Mouse (Mus musculus) heart, adult 8-10 months (tissue): ENCODE data around the gene Zfp385b. TPM values are rescaled to one million over a fixed set of nuclear protein-coding genes. Genes with fewer than 3 reads are reported as not detected.

Experiments
- DNase-seq: peaks from one replicate; pipeline ENCODE4 v3.0.0; 2022; ENCODE audit warnings: low spot score
- total RNA-seq, 4 experiments: library from RNA; stranded (reverse); gene quantifications; 2 replicates each; pipeline ENCODE4 v1.2.4; 2022

The Zfp385b gene
- total RNA-seq, 4 experiments from 2014 or later, result 8.2 to 13.8 (median 12.1) TPM

DNA sequence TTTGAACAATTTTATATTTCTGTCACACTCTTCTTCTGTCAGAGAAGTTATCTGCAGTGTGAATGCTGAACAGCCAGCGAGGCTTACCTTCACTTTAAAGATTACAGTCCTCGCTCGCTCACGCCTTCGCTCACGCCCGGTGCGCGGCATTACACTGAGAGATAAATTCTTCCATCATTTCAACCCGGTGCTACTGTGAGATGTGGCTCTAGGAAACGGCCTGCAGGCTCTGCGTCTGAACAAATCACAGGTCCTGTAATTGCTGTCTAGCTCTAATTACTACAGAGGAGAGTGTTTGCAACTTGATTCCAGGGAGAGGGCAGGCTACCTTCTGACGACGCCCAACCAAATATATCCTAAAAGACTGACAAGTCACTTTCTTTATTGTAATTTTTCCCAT, 300.1 kb downstream of the Zfp385b start:
- DNase-seq, result no peak

DNA sequence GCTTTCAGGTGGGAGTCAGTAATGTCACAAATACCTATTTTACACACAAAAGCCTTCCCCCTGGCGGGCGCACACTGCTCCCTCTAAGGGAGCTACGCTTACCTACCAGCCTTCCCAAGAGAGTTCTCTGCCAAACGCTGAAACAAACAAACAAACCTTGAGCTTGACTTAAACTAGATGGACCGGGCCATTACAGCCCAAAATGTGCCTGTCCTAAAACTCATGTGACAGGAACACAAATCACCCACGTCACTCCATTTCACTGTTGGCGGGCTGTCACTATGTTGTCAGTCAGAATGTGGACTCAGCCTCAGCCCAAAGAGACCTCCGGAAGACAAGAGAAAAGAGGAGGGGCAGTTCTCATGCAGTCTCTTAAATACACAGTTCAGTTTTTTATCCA, 300.7 kb downstream of the Zfp385b start:
- DNase-seq, result no peak

DNA sequence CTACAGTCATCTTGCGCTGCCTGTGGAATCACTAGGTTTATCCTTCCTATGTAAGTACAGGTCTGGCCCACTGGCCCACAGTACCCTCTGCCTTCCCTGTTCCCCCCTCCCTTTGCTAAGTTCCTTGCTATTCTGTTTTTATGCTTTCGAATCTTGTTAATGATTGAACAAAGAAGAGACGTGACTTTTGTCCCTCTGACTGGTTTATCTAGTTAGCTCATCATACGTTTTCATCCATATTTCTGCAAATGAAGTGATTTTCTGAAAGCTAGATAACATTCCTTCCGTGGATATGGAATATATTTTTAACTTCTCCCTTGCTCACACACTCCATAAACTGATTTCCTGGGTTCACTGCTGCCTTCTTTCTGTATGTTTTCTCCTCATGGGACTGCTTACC, 302.8 kb downstream of the Zfp385b start:
- DNase-seq, result no peak

DNA sequence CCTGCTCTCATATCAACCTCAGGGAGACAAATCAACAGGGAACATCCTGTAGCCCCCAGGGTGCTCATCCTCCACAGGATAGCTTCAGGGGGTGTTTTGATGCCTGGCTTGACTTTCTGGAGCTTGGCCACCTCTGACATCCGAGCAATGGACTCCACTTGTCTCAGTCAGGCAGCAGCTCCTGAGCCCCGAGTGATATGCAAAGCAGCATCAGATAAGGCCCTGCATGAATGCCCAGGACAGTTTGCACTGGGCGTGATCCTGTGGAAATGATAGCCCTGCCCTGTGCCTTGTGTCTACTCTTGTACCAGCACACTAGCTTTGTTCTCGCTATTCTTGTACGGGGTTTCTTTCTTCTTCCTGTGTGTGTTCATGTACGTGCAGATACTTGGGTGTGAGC, 303.8 kb downstream of the Zfp385b start:
- DNase-seq, result no peak

DNA sequence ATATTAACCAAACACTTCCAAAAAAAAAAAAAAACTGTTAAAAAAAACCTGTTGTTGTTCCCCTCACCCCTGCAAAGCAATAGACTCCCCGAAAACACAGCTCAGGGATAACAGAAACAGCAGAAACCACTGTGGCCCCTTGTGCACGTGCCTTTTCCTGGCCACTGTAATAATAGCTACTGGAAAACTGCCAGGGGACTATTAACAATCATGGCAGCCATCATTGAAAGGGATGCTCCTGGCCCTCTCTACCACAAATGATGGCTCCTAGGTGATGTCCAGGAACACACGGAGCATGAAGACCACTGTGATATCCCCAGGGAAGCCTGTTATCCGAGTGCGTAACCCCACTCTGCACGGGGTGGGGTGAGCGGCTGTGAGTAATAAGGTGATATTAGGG, 304.4 kb downstream of the Zfp385b start:
- DNase-seq, result no peak

DNA sequence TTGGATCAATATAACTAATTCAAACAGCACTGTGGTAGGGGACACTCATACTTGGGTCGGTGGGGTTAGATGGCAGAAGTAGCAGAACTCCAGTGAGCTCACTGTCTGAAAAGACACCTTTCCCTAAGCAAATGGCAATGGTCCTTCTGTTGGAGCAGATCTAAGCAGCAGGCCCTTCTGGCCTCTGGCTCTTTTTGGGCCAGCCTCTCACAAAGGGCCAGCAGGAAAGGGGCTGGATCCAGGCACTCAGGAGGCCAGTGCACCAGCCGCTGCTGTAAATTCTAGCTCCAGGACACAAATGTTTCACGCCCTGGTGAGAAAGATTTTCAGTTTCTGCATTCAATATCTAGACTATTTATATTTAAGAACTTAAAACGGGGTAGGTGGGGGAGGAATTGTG, 305.0 kb downstream of the Zfp385b start:
- DNase-seq, result no peak

DNA sequence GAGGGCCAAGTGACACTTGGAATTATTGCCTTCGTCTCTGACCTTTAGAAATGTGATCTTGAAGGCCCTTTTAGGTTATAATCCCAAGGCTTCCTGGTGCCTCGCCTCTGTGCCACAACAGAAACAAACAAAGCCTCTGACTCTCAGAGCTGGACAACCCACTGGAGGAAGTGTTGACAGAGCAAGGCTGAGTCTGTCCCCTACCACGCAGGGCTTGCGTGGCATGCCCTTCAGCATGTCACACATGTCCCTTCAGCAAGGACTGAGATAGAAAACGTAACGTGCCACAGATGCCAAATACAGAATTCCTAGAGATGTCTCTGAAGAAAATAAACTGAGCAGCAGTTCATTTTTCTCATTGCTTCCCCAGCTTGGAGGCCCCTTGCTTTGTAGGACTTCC, 310.7 kb downstream of the Zfp385b start:
- no peak for DNase-seq

DNA sequence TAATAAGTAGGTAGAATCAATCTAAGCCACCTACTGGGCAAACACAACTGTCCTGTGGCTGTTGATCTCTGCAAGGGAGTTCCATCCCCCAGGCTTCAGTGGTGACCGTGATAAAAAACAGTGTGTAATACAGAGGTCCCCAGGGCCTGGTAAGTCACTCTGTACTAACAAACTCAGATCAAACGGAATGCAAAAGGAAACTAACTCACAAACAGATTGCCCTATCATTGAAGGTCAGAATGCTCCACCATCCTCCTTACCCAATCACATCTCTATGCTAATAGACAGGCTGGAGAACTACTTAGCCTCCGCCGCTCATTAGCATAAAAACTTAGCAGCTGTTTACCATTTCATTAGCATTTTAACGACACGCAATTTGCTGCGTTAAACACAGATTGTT, 313.1 kb downstream of the Zfp385b start:
- no peak for DNase-seq

DNA sequence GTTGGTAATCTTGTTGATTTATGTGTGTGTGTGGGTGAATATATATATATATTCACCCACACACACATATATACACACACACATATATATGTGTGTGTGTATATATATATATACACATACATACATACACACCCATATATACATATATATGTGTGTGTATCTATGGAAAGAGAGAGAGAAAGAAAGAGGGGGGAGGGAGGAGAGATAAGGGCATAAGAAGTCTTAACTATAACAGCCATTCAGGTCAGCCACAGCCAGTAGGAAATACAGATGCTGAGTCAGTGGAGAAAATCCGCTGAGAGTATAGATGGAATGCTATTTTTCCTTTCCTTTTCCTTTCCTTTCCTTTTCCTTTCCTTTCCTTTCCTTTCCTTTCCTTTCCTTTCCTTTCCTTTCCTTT, 313.8 kb downstream of the Zfp385b start:
- DNase-seq, result no peak

DNA sequence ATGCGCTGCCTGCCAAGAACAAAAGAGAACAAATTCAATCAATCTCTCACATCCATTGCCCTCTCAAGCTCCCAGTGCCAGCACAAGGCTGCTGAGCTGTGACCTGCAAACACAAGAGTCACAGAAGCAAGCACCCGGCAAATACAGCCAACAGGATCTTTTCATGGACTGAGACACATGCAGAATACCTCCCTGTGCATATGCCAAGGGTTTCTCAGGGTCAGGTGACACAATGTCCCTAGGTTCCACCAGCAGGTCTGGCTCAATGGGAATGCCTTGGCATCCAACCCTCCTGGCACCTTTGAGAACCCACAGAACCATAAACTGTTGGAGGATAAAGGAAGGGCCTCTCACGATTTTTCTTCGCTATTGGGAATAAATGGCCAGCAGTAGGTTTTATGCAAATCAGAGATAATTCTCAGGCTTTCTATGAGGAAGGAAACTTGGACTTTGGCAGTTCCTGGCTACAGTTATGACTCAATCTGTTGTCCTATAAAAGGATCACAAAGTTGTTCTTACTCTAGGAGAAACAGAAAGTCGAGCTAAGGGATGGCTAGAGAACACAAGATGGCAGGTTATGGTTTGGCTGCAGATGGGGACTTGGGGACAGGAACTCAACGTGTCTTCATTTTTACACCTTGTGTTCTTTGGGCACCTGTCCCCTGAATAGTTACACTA, 315.6 kb downstream of the Zfp385b start:
- no peak for DNase-seq

DNA sequence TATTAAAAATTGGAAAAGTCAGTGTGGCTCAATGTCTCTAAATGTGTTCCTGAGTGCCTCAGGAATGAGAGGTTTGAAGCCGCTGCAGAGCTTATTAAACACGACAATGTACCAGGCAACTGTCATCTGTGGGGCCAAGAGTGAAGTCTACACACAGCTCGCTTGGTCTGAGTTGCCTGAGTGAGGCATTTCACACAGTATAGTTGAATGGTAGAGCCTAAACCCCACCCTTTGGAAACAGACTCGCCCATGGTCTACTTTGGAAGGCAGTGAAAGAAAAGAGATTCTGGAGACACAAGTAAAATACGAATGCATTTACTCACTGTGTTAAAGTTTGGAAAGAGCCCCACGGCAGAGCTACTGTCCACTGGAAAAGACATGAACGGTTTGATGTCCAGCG, 316.2 kb downstream of the Zfp385b start:
- no peak for DNase-seq

DNA sequence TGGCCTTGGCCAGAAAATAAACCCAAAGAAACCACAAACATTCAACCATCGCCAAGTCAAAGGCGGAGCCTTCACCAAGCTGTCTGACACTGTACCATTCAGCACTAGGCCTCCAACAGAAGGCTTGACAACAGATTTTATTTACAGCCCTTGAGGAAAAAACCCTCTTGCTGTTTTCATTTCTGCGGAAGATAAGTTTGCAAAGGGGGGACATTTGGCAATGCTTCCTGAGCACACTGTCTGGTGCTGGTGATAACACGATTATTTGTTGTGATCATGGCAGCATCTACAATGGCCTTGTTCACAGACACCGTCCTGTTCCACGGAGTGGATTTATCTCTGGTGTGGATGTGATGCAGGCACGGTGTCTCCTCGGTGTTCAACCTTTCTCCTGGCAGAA, 317.0 kb downstream of the Zfp385b start:
- no peak for DNase-seq

DNA sequence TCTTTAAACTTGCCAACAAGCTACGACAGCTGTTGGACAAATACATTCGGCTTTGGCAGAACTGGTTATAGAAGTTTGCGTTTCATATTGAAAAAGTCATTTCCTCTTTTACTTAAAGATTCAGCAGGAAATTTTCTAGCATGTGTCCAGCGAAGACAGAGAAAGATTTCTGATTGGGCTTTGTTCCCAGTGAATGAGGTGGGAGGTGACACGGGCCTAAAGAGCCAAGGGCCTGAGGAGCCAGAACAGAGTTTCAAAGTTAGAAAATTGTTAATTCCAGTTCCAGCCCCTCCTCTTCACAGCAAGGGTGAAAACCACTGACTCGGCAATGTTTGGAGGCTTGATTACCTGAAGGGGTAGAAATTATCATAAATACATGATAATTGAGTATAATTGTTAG, 319.0 kb downstream of the Zfp385b start:
- DNase-seq, result no peak

DNA sequence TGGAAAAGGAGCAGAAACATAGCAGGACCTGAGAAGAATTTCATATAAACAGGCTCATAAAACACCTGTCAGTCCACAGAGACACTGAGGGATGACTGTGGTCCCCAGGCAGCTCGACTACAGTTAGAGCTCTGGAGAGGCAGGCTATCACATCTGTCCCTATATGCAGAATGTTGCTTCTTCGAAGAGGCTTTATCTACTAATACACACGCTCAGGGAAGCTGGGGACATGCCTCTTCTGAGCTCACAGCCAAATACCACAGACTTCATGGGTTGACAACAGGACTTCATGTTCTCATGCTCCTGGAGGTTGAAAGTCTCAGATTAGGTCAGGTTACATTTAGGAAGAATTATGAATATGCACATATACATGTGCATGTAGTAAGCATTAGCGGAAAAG, 321.1 kb downstream of the Zfp385b start:
- no peak for DNase-seq

DNA sequence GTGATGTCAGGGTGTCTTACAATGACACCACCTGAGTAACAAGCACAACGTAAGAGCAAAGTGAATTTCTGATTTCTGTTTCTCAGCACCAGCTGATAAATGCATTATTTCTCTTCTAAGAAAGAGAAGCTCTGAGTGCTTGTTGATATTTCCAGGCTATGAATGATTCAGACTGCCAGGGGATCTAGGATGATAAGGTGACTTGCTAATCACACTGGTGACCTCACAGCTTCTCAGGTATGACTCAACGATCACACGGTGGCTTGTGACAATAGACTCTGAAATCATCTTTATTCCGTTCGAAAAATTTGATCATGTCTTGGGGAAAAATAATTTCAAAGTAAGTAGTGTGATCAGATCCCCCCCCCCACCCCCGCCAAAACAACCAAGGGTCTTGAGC, 321.5 kb downstream of the Zfp385b start:
- DNase-seq, result no peak

DNA sequence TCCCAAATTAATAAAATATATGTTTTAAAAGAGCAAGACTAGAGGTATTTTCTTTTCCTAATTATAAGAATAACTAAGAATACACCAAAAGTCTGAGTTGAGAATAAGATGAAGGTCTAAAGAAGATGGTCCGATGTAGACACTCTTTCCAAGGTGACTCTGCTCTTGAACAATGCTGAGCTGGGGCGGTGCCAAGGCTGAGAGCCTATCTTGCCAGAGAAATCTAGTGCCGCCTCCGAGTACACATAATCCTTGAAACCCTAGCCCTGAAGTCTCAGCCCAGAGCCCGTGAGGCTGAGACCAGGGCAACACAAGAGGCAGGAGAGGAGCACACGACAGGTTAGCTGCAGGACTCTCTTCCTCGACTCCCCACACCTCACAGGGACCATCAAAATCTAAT, 323.4 kb downstream of the Zfp385b start:
- no peak for DNase-seq

DNA sequence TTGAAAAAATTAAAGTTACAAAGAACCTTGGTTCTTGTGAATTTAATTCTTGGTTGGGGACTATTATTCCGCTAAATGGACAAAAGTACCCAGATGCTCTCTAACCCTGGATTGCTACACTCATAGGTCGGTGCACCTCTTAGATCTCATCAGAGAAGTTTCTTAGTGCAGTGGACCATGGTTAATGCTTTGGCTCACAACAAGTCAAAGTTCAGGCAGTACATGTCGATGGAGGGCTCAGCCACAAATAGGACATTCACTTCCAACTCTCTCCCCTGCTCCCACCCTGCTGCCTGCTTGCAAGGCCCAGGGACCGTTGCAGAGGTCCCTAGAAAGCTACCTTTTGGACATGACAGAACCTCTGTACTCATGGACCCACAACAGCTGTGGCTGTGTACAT, 324.1 kb downstream of the Zfp385b start:
- DNase-seq, result no peak

DNA sequence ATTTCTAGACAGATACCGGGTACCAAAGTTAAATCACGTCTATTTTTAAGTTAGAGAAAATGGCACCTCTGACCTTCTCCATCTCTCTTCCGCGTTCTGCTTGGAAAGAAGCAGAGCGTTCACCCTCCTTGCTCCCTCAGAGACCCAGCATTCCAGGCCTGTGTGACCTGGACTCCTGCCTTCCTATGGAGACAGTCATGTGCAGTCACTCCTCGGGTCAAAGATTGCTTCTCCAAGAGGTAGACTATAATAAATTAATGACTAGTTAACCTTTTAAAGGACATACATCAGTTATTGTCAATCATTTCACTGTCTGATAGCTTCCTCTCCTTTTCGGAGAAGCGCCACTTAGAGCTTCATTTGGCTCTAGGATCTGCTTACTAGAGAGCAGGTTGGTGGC, 325.7 kb downstream of the Zfp385b start:
- no peak for DNase-seq

DNA sequence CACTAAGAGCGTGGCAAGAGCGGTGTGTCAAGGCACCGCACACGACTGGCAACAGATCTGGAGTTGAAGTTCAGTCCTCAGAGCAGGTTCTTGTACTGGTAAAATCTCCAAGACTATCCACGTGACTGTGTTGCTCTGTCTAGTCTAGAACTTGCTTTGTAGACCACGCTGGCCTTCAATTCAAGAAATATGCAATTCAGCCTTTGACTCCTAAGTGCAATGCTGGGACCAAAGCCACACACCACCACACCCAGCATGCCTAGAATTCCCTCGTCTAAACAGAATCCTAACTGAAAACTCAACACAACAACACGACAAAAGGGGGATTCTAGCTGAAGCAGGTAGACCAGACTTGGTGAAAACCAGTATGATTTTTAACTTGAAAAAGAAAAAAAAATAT, 332.3 kb downstream of the Zfp385b start:
- DNase-seq, result no peak

DNA sequence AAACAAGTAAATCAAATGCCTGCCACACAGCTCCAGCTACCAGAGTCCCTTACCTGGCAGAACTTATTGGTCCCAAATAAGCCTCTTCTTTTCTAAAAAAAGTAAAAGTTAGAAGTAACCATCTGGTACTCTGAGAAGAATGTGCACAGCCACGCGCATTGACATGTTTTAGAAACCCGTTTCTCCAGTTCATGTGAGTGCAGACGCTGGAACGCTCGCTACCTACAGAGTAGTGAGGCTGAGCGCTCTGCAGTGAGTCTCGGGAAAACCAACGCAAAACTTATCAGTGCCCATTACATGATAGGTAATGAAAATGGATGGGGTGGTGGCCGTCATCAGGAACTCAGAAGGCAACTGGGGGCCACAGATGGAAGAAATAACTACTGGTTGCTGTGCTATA, 338.2 kb downstream of the Zfp385b start:
- no peak for DNase-seq

DNA sequence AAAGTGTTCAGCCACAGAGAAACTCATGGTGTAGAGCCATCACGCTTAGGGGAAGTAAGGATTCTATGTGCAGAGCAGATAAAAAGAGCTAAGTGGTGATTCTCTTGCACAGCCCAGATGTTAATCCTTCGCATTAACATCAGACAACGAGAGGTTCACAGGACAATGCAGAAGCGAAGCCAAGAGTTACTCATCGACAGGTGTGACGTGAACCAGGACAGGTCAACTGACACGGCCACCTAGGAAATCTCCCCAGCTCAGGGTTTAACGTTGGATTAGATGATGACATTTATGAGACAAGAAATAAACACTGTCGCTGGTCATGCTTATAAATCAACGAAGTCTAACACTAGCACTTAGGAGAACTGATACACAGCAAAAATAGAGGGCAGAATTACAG, 341.9 kb downstream of the Zfp385b start:
- DNase-seq, result no peak

DNA sequence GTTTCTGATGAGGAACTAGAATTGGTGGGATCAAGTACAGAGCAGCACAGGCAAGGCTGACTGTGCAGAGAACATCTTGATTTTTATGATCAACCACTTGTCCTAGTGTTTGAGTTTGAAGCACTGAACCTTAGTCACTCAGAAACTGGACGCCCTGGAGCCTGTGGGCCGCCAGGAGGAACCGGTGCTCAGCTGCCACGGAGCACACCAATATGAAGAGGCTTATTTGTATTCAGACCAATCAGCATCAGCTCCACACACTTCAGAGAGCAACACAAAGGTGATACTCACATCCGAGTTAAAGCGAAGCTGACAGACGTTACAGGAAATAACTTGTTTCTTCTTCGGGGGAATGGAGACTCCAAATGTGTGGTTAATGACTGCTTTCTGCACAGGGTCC, 343.0 kb downstream of the Zfp385b start:
- DNase-seq, result no peak

DNA sequence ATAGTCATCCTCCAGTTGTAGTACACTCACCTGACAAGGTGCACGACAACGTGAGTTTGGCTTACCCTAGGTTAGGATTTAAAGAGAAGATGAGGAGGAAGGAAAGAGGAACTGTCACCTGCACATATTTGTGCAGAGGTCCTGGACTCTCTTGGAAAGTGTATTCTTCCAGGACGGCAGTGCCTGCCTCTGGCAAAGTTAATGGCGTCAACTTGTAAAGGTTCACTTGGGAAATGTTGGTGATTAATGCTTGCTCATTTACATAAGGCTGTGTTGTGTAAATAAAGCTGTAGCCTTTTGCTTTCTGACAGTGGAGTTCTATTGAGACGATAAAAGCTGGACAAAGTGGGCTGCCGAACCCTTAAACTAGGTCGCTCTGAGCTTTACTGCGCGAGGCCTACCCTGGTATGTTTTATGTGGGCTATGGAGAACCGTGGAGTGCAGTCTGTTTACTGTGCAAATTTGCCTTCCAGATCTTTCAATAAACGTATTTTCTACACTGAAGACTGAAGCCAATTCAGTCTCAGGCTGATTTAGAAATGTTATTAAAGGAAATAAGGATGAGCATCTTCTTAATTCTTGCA, 347.1 kb downstream of the Zfp385b start:
- DNase-seq, result no peak

DNA sequence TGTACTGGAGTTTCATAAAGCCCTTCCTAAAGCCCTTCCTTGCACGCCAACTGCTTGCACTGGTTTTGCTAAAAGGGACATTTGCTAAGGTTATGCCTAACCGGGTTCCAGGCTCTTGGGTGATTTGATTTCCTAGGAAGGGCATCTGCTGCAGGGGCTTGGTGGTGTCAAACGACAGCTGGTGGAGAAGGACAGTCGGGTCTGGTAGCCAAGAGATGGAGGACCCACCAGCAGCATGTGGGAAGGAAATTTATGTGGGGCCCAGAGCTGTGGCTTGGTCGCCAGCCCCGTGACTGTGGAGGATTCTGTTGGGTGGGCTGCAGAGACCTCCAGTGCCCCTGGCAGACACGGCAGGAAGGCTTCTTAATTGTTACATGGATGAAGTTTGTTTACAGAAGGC, 348.7 kb downstream of the Zfp385b start:
- no peak for DNase-seq
